Mouse (Mus musculus): ENCODE results near the gene Vmn2r40.
"Not testable (repeated sequence)": the region's sequence is repeated elsewhere in the genome, so short reads cannot be mapped to it uniquely, and the experiment has no call there.

Gene Vmn2r40

DNA sequence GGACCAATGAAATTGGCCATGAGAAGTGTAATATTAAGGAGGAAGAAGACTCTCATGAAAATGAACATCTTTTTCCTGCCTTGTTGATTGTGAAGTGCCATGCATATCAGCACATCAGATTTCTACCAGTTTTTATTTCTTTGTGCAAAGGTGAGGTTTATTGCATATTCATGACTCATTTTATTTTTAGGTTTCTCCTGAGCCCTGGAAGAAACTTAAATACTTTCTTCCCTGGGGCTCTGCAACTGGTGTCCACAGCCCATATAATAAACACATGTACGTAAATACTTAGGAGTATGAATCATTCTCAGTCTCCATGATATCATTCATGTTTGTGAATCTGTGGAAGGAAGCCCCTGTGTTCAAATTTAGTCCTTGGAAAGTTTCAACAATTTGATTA, at the start of gene Vmn2r40:
TSS of gene Vmn2r40 (minus strand) at position 101 of the 400 bp plus-strand sequence.
- not testable (repeated sequence) for DNase-seq

Measured in lung, postnatal 14 days (tissue).